Mouse (Mus musculus): ENCODE measurements around the gene Ly6g6c.

DNA sequence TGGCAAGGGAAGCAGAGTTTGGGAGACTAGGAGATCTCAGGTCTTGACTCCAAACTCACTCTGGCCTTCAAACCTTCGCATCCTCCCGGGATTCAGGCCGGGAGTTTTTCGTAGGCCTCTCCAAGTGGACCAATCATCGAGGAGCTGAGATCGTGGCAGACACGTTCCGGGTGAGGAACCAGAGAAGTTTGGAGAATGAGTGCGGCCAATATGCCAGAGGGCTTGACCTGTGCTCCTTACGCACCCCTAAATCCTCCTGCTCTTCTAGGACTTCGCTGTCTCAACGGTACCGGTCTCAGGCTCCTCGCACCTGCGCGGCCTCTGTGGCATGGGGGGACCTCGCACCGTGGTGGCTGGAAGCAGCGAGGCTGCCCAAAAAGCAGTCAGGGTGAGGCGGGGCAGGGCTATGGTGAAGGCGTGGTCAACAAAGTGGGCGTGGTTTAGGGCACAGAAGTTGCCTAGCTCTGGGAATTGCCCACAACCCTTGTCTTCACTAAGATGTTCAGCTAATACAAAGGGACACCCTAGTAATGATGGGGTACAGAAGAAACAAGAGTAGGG lies 4.4 kb upstream of the Ly6g6c start:
- TF ChIP-seq CTCF (IDR thresholded peaks at IDR 0.05; ENCODE audit: extremely low read depth, insufficient read depth, low read length) (no peak), POLR2A (IDR thresholded peaks at IDR 0.05; ENCODE audit: extremely low read depth, insufficient read depth, low read length) (no peak)

Data from cortical plate, adult 2 months (tissue).